Mouse (Mus musculus): Measurements from ENCODE around the gene C87499. TPM values are rescaled to one million over a fixed set of nuclear protein-coding genes. Genes with fewer than 3 reads are reported as not detected.

The C87499 gene
- polyA plus RNA-seq (2012; rRNA removed), result not detected in 2 replicates

DNA sequence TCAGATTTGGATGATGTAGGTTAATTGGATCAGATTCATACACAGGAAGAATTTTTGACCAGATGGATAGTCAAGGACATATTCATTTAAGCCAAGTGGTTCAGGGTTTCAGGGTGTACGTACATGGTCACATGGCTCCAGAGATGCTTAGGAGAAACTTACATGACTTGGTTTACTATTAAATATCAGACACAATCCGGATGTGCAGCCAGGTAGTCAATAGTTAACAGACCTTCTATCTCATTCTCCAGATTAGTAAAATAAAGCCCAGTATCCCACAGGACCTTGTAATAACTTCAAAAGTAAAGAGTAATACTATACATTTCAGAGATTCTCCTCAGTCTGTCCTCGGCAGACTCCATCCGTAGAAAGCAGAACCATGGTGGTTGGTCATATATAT is at the start of gene C87499:
Gene C87499 (minus strand): TSS at position 101 of the 400 bp plus-strand sequence.

DNA sequence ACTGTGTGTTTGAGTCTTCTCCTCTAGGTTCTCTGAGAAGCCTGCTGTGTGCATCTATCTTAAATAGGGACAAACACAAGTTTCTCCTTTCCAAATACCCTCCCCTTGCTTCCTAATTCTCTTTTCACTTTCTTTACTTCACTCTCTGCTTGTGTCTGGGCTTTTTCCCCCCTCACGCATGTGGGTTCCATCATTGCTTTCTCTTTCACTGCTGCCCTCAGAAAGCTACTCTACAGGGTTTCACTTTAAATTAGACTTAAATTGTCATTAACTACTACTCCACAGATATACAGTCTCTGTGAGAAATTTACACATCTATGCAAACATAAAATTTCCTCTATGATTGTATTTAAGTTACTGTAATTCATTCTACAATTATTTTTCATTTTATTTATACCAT is 49.6 kb upstream of the C87499 start, which contains the start of gene Ifna2:
Gene Ifna2 (minus strand): TSS at position 101 of the 400 bp plus-strand sequence.

DNA sequence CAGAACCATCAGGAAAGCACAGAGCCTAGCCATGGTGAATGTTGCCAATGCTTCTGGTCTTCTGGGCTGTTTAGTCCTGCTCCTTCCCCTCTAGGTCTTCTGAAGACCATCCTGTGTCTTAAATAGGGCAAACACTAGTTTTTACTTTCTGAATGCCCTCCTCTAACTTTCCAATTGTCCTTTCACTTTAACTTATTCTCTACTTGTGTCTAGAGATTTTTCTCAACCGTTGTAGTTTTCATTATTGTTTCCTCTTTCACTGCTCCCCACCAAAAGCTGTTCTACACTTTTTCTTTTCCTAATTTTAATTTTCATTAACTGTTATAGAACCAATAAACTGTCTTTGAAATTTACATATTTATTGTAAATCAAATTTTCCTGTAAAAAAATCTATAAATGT is 42.6 kb upstream of the C87499 start, which contains the start of gene Ifna16:
Gene Ifna16 (minus strand): TSS at position 101 of the 400 bp plus-strand sequence.

DNA sequence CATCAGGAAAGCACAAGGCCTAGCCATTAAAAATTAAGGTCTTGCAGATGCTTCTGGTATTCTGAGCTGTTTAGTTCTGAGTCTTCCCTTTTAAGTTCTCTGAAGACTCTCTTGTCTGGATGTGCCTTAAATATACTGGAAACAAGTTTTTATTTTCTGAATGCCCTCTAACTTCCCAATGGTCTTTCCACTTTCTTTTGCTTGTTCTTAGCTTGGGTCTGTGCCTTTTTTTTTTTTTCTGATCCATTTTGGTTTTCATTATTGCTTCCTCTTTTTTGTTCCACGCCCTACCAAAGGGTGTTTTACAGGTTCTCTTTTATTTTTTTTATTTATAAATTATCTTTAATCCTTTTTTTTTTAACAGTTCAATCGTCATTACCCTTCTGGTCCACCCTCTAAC is 10.1 kb upstream of the C87499 start, which contains the start of gene Ifna13:
Gene Ifna13 (minus strand): TSS at position 101 of the 400 bp plus-strand sequence.

DNA sequence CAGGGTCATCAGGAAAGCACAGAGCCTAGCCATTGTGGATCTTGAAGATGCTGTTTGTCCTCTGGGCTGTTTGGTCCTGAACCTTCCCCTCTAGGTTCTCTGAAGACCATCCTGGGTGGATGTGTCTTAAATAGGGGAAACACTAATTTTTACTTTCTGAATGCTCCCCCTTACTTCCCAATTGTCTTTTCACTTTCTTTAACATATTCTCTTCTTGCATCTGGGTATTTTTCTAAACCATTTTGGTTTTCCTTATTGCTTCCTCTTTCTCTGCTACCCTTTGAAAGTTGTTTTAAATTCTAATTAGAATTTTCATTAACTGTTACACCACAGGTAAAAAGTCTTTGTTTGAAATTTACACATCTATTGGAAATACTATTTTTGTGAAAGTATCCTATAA is 30.9 kb downstream of the C87499 start, which contains the start of gene Ifna12:
Gene Ifna12 (minus strand): TSS at position 101 of the 400 bp plus-strand sequence.

DNA sequence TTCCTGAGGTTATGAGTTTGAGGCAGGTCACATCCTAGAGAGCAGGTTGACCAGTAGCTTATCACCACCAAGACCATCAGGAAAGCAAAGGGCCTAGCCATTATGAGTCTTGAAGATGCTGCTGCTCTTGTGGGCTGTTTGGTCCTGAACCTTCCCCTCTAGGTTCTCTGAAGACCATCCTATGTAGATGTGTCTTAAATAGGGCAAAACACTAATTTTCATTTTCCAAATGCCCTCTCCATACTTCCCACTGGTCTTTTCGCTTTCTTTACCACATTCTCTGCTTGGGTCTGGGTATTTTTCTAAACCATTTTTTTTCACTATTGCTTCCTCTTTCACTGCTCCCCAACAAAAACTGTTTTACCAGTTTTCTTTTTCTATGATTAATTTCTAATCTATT is 41.9 kb downstream of the C87499 start, which contains the start of gene Ifna9:
Gene Ifna9 (minus strand): TSS at position 101 of the 400 bp plus-strand sequence.

Other genes starting within 250 kb of the C87499 start
- 1.3 and 1.8 TPM in 2 replicates for gene Hacd4, start 195.5 kb downstream of the C87499 start, polyA plus RNA-seq (2012; rRNA removed)
- gene Ifnb1, start 111.6 kb downstream of the C87499 start, polyA plus RNA-seq (2012; rRNA removed), result not detected in 2 replicates
- gene Ifna15, start 76.2 kb downstream of the C87499 start, polyA plus RNA-seq (2012; rRNA removed), result not detected in 2 replicates
- not detected in 2 replicates for gene Ifna14, start 62.6 kb downstream of the C87499 start, polyA plus RNA-seq (2012; rRNA removed)
- gene Ifna9, start 42.0 kb downstream of the C87499 start, polyA plus RNA-seq (2012; rRNA removed), result not detected in 2 replicates
- gene Ifna12, start 31.0 kb downstream of the C87499 start, polyA plus RNA-seq (2012; rRNA removed), result not detected in 2 replicates
- not detected in 2 replicates for gene Ifna13, start 10.0 kb upstream of the C87499 start, polyA plus RNA-seq (2012; rRNA removed)
- gene Ifna16, start 42.5 kb upstream of the C87499 start, polyA plus RNA-seq (2012; rRNA removed), result not detected in 2 replicates
- gene Ifna2, start 49.5 kb upstream of the C87499 start, polyA plus RNA-seq (2012; rRNA removed), result not detected in 2 replicates
- not detected in 2 replicates for gene Ifnab, start 56.9 kb upstream of the C87499 start, polyA plus RNA-seq (2012; rRNA removed)
- 1.2 and 1.6 TPM in 2 replicates for gene Gm26566, start 87.4 kb upstream of the C87499 start, polyA plus RNA-seq (2012; rRNA removed)
- 43.1 and 44.2 TPM in 2 replicates for gene Klhl9, start 88.1 kb upstream of the C87499 start, polyA plus RNA-seq (2012; rRNA removed)
- gene Gm13271, start 120.5 kb upstream of the C87499 start, polyA plus RNA-seq (2012; rRNA removed), result not detected in 2 replicates
- gene Gm13283, start 125.7 kb upstream of the C87499 start, polyA plus RNA-seq (2012; rRNA removed), result 0.06 TPM in 1 of 2 replicates, not detected in the other
- gene Gm13290, start 139.4 kb upstream of the C87499 start, polyA plus RNA-seq (2012; rRNA removed), result not detected in 2 replicates
- gene Gm13289, start 142.5 kb upstream of the C87499 start, polyA plus RNA-seq (2012; rRNA removed), result not detected in 2 replicates
- gene Gm13272, start 145.4 kb upstream of the C87499 start, polyA plus RNA-seq (2012; rRNA removed), result not detected in 2 replicates
- gene Ifnz, start 147.7 kb upstream of the C87499 start, polyA plus RNA-seq (2012; rRNA removed), result not detected in 2 replicates
- gene Gm13276, start 151.3 kb upstream of the C87499 start, polyA plus RNA-seq (2012; rRNA removed), result not detected in 2 replicates
- not detected in 2 replicates for gene Gm13277, start 154.2 kb upstream of the C87499 start, polyA plus RNA-seq (2012; rRNA removed)
- not detected in 2 replicates for gene Gm13278, start 157.1 kb upstream of the C87499 start, polyA plus RNA-seq (2012; rRNA removed)
- gene Gm13275, start 160.1 kb upstream of the C87499 start, polyA plus RNA-seq (2012; rRNA removed), result not detected in 2 replicates
- not detected in 2 replicates for gene Gm13279, start 163.0 kb upstream of the C87499 start, polyA plus RNA-seq (2012; rRNA removed)
- not detected in 2 replicates for gene Gm13285, start 165.3 kb upstream of the C87499 start, polyA plus RNA-seq (2012; rRNA removed)
- gene Gm13287, start 168.8 kb upstream of the C87499 start, polyA plus RNA-seq (2012; rRNA removed), result not detected in 2 replicates
- 0.01 TPM in 1 of 2 replicates, not detected in the other for gene Gm13288, start 171.1 kb upstream of the C87499 start, polyA plus RNA-seq (2012; rRNA removed)
- not detected in 2 replicates for gene Ifna7, start 181.8 kb upstream of the C87499 start, polyA plus RNA-seq (2012; rRNA removed)
- not detected in 2 replicates for gene Ifna11, start 185.5 kb upstream of the C87499 start, polyA plus RNA-seq (2012; rRNA removed)
- not detected in 2 replicates for gene Ifna6, start 193.0 kb upstream of the C87499 start, polyA plus RNA-seq (2012; rRNA removed)
- not detected in 2 replicates for gene Ifna5, start 201.1 kb upstream of the C87499 start, polyA plus RNA-seq (2012; rRNA removed)
- not detected in 2 replicates for gene Ifna4, start 207.4 kb upstream of the C87499 start, polyA plus RNA-seq (2012; rRNA removed)
- gene Ifna1, start 215.7 kb upstream of the C87499 start, polyA plus RNA-seq (2012; rRNA removed), result not detected in 2 replicates
- gene Ifne, start 245.8 kb upstream of the C87499 start, polyA plus RNA-seq (2012; rRNA removed), result not detected in 2 replicates

All from central nervous system, embryonic 14 days (tissue).